Mouse (Mus musculus) hematopoietic multipotent progenitor cell, adult 10-12 weeks (in vitro differentiated cells): ENCODE measurements around the gene Kat5. TPM values are rescaled to one million over a fixed set of nuclear protein-coding genes. Genes with fewer than 3 reads are reported as not detected.

Experiments used
- polyA plus RNA-seq: library from polyadenylated mRNA; stranded (reverse); fragments of >175 nt; gene quantifications from 2 replicates; pipeline ENCODE4 v1.2.3, GENCODE M21; 2012; ENCODE audit warnings: low replicate concordance

Kat5 gene
- 74.4 and 113 TPM in 2 replicates for polyA plus RNA-seq

GRCm38 (mm10) chr19:5609547-5610404 is at the start of gene Kat5:
Gene Kat5, minus strand, starts transcription at chr19:5610237.

GRCm38 (mm10) chr19:5637069-5638047 is 27.3 kb upstream of the Kat5 start, which contains the start of gene Rela:
Gene Rela, plus strand, starts transcription at chr19:5637483.

GRCm38 (mm10) chr19:5601752-5602541 is 8.1 kb downstream of the Kat5 start, which contains the start of gene Rnaseh2c:
Gene Rnaseh2c, plus strand, starts transcription at chr19:5601873.

GRCm38 (mm10) chr19:5567534-5568469 is 42.2 kb downstream of the Kat5 start, which contains the start of gene Ap5b1:
Gene Ap5b1, plus strand, starts transcription at chr19:5568025.

GRCm38 (mm10) chr19:5560457-5561041 is 49.5 kb downstream of the Kat5 start, which contains the start of gene Ovol1:
Gene Ovol1, minus strand, starts transcription at chr19:5560646.

Other genes with a start within 250 kb of the Kat5 start
- 22.5 and 33.0 TPM in 2 replicates for gene Eif1ad, start 243.5 kb downstream of the Kat5 start, polyA plus RNA-seq
- gene Banf1, start 243.1 kb downstream of the Kat5 start, polyA plus RNA-seq, result 60.4 and 65.3 TPM in 2 replicates
- 110 and 179 TPM in 2 replicates for gene Sart1, start 221.5 kb downstream of the Kat5 start, polyA plus RNA-seq
- 0.49 and 0.58 TPM in 2 replicates for gene Tsga10ip, start 207.7 kb downstream of the Kat5 start, polyA plus RNA-seq
- gene Drap1, start 185.3 kb downstream of the Kat5 start, polyA plus RNA-seq, result 303 and 479 TPM in 2 replicates
- gene AI837181, start 185.1 kb downstream of the Kat5 start, polyA plus RNA-seq, result 107 and 177 TPM in 2 replicates
- 0.48 and 1.9 TPM in 2 replicates for gene Fosl1, start 162.7 kb downstream of the Kat5 start, polyA plus RNA-seq
- 10.9 and 19.5 TPM in 2 replicates for gene Ccdc85b, start 152.3 kb downstream of the Kat5 start, polyA plus RNA-seq
- 31.3 and 343 TPM in 2 replicates for gene Fibp, start 149.6 kb downstream of the Kat5 start, polyA plus RNA-seq
- 5.4 and 7.6 TPM in 2 replicates for gene Ctsw, start 141.7 kb downstream of the Kat5 start, polyA plus RNA-seq
- gene Efemp2, start 136.3 kb downstream of the Kat5 start, polyA plus RNA-seq, result 0.41 and 1.7 TPM in 2 replicates
- 61.7 and 62.0 TPM in 2 replicates for gene Mus81, start 121.8 kb downstream of the Kat5 start, polyA plus RNA-seq
- 1,270 and 1,994 TPM in 2 replicates for gene Cfl1, start 119.8 kb downstream of the Kat5 start, polyA plus RNA-seq
- gene 1700020D05Rik, start 106.5 kb downstream of the Kat5 start, polyA plus RNA-seq, result 0.41 and 1.1 TPM in 2 replicates
- gene Snx32, start 99.7 kb downstream of the Kat5 start, polyA plus RNA-seq, result 3.6 and 8.4 TPM in 2 replicates
- gene Ovol1, start 49.6 kb downstream of the Kat5 start, polyA plus RNA-seq, result not detected in 2 replicates
- 50.2 and 53.5 TPM in 2 replicates for gene Ap5b1, start 42.2 kb downstream of the Kat5 start, polyA plus RNA-seq
- 126 and 206 TPM in 2 replicates for gene Rnaseh2c, start 8.4 kb downstream of the Kat5 start, polyA plus RNA-seq
- 119 and 167 TPM in 2 replicates for gene Rela, start 27.2 kb upstream of the Kat5 start, polyA plus RNA-seq
- 869 and 1,782 TPM in 2 replicates for gene Sipa1, start 53.5 kb upstream of the Kat5 start, polyA plus RNA-seq
- 160 and 317 TPM in 2 replicates for gene Map3k11, start 78.5 kb upstream of the Kat5 start, polyA plus RNA-seq
- 364 and 1,099 TPM in 2 replicates for gene Pcnx3, start 78.7 kb upstream of the Kat5 start, polyA plus RNA-seq
- gene Kcnk7, start 94.1 kb upstream of the Kat5 start, polyA plus RNA-seq, result 0.54 and 1.7 TPM in 2 replicates
- gene Ehbp1l1, start 116.1 kb upstream of the Kat5 start, polyA plus RNA-seq, result 110 and 206 TPM in 2 replicates
- gene Fam89b, start 119.4 kb upstream of the Kat5 start, polyA plus RNA-seq, result 70.9 and 119 TPM in 2 replicates
- gene Ltbp3, start 130.7 kb upstream of the Kat5 start, polyA plus RNA-seq, result 1.6 and 8.2 TPM in 2 replicates
- gene Scyl1, start 161.2 kb upstream of the Kat5 start, polyA plus RNA-seq, result 58.9 and 76.3 TPM in 2 replicates